Mouse (Mus musculus) retina, embryonic 14.5 days (tissue): Measurements from ENCODE around the gene Cd209g.
"Not testable (repeated sequence)": the region's sequence is repeated elsewhere in the genome, so short reads cannot be mapped to it uniquely, and the experiment has no call there.

Experiments
- DNase-seq: peaks from one replicate; pipeline ENCODE4 v3.0.0-alpha.2; 2015; ENCODE audit warnings: low spot score

Gene Cd209g

DNA sequence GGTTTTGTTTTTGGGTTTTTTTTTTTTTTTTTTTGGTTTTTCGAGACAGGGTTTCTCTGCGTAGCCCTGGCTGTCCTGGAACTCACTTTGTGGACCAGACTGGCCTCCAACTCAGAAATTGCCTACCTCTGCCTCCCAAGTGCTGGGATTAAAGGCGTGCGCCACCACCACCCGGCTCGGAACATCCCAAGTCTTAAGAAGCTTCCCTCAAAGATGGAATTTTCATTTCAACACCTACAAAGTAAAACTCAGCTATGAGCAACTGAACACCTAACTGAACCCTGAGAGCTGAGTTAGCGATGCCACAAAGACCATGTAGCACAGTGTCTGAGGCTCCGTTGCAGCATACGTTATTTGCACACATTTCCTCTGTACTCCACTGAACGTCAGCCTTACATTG is at the start of gene Cd209g:
Gene Cd209g, plus strand, starts transcription at position 301 of the 400 bp plus-strand sequence.
- no peak for DNase-seq

DNA sequence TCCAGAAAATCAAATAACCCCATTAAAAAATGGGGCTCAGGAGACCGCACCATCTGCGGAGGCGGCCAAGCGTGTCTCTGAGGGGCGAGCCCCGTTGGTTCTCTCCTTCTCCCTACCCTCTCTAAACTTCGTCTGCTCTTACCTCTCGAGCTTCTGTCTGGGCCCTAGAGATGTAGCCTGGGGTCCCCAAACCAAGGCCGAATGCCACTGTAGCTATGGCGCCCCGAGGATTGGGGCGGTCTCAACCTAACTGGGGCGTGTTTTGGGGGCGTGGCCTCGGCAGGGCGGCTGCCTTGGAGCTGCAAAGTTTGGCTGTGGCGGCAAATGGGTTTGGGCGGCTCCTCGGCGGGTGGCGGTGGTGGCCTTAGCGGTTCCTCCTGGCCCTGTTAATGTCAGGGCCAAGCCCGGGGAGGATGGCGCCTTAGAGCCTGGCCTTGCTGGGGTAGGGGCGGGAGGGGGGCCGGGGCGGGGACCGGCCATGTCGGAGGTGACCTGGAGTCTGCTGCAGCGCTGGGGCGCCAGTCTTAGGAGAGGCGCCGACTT is 46.6 kb upstream of the Cd209g start:
- DNase-seq, result not testable (repeated sequence)

DNA sequence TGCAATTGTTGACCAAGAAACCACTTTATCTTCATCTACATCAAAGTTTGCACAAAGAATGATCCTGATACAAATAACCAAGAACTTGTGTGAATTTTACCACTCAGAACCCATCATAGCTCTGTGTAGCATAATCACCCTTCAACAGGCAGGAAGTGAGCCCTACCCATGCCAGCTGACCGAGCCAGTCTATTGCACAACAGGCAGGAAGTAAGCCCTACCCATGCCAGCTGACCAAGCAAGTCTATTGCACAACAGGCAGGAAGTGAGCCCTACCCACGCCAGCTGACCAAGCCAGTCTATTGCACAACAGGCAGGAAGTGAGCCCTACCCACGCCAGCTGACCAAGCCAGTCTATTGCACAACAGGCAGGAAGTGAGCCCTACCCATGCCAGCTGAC is 45.4 kb upstream of the Cd209g start:
- DNase-seq, result not testable (repeated sequence)

DNA sequence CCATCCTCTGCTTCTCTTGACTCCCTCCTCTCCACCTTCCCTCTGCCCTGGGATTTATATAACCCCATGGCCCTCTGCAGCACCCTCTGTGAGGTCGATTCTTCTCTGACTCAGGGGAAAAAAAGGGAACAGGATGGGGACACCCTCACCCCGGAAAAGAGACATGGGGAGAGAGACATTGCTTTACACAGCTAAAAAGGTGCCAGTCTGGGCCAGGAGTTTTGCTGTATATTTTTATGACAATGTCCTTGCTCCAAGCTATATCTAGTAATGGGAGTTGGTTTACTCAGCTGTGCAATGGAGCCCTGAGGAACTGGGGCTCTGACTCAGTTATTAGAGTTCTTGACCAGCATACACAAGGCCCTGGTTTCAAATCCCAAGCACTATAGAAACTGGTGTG is 28.2 kb upstream of the Cd209g start, which contains the start of gene Cd209f:
Gene Cd209f, minus strand, starts transcription at position 101 of the 400 bp plus-strand sequence.
- not testable (repeated sequence) for DNase-seq

DNA sequence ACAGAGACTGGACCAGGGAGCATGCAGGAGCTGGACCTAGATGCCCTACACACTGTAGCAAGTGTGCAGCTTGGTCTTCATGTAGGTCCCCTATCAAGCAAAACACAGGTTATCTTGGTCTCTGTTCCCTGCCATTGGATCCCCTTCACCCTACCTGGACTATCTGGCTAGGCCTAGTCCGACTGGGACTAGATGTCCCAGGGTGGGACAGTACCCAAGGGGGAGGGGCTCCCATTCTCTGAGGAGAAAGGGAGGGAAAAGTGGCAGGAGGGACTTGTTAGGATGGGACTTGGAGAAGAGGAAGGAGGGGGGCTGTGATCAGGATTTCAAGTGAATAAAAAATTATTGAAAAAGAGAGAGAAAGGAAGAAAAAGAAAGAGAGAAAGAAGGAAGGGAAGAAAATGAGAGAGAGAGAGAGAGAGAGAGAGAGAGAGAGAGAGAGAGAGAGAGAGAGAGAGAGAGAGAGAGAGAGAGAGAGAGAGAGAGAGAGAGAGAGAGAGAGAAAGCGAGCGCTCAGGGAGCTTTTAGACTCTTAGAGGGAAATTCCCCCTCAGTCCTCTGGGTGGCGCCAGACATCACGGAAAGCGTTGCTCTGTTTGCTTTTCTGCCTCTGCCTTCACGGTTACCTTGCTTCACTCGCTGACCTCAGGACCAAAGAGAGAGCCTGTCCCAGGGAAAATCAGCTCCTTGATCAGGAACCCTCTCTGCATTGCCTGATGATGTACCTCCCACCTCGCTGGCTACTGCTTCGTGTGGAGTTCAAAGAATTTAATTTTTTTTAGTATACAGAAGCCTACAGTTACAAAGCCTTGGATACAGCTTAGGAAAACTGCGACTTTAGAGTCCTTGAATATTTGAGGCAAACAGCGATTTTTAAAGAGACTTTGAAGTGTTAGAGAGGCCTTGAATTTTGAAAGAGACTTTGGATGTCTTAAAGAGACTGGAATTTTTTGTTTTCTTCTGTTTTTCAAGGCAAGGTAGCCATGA is 6.1 kb downstream of the Cd209g start:
- peak; percentile 94 for DNase-seq

DNA sequence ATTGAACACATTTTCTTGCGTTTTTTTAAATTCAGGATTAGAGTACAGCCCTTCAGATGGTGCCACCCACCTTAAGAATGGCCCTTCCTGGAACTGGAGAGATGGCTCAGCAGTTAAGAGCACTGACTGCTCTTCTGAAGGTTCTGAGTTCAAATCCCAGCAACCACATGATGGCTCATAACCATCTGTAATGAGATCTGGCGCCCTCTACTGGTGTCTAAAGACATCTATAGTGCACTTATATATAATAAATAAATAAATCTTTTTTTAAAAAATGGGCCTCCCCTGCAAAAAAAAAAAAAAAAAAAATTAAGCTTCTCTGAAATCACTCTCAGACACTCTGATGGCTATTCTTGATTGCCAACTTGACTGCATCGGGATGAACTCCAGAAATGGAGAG is 7.8 kb downstream of the Cd209g start:
- peak; percentile 50 for DNase-seq

DNA sequence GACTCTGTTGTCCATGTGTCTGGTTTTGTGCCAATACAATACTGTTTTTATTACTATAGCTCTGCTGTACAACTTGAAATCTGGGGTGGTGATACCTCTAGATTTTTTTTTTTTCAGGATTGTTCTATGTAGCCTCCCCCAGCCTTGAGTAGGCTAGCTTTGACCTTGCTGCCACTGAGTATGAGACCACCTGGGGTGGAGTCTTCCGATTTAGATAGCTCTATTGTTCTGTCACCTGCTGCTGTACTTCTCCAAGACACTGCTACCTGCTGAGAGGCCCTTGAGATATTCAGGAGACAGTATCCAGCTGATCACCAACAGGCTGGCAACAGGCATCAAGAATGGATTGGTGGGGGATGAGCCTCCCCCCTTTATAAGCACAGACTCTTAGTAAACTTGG is 13.4 kb downstream of the Cd209g start:
- no peak for DNase-seq

DNA sequence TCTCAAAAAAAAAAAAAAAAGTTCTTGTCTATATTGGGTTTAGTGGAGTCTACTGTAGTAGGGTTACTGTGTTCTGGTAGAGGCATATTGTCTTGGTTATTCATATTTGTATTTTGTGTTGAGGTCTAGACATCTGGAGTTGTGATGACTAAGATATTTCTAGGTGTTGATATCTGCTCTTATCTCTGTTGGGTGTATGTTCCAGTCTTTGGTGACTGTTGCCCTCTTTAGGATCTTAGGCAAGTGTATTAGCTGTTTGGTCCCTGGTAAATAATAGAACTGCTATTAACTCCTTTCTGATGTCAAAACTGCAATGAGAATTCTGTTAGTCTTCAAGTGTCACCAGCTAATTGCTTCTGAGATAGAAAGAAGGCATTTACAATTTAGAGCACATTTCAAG is 21.0 kb downstream of the Cd209g start:
- no peak for DNase-seq

DNA sequence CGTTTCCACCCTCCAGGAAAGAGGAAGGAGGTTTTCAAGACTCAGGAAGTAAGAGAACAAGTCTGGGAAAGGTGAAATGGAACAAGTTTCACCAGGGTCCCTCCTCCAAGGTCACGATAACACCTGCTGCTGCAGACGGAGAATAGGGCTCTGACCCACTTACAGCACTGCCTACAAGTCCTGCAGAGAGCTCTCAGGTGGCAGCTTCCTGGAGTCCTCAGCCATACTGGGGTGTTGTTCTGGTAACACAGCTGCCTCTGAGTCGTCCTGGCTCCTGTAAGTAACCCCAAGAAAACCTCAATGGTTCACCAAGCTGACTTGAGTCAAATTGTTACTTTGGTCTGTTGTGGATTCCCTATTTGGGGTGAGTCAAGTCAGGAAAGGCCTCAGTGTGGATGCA is 28.9 kb downstream of the Cd209g start:
- no peak for DNase-seq

DNA sequence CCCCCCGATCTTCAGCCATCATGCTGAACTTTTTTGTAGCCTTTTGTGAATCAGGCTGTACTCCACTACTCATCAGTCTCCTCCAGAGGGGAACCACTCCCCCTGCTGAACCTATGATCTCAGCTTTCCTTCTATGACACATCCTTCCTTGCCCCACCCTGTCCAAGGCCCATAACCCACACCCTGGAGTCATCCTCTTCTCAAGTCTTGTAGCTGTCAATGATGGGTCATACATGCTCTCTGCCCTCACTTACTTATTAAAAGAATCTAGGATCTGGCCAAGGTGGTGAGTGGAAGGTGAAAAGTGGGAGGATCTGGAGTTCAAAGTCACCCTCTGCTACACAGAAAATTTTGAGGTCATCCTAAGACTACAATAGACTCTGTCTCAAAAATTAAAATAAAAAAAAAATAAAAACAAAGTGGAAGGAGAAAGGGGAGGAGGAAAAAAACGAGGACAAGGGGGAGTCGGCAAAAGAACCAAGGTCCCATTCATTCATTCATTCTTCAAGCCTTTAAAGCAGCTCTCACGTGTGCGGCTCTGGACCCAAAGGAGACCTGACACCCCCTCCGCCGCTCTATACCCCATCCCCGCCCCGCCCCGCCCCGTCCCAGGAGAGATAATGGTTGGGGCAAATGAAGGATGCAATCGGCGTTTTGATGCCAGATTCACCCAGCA is 31.4 kb downstream of the Cd209g start:
- DNase-seq, result no peak

DNA sequence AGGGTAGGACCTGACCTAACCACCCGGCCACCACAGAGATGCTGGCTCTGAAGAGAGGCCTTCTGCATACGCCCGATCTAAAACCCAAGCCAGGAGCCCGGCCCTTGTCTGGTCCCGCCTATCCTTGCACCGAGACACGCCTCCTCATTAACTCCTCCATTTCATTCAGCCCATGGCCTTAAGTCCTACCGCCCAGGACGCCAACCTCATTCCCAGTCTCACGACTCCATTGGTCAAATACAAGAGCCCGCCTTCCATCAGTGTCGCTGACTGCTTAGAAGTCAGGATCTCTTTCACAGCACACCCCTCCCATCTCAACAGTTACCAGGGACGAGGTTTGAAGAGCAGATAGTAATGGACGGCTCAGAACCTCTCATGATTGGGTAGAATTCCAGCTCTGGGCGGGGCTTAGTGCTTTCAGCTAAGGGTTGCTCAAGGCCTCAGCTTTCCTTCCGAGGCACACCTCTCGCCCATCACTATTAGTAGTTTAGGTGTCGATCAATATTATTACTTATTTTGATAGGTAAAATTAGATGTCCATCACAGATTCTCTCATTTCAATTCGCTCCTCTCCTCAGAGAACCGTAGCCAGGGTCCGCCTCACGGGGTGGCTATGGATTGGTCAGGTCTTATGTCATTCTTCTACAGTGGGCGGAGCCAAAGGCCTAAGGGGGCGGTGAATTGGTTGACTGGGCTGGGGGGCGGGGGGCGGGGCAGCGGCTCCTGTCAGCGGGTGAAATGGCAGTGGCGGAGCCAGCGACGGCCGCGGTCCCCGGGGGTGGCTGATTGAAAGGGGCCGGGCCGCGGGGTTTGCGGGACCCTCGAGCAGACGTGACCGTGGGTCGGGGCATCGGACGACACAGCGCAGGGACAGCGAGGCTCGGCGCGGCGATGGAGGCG is 32.2 kb downstream of the Cd209g start, which contains the start of gene Evi5l:
Gene Evi5l, plus strand, starts transcription at position 716 of the 900 bp plus-strand sequence.
- DNase-seq, result peak; percentile 100

DNA sequence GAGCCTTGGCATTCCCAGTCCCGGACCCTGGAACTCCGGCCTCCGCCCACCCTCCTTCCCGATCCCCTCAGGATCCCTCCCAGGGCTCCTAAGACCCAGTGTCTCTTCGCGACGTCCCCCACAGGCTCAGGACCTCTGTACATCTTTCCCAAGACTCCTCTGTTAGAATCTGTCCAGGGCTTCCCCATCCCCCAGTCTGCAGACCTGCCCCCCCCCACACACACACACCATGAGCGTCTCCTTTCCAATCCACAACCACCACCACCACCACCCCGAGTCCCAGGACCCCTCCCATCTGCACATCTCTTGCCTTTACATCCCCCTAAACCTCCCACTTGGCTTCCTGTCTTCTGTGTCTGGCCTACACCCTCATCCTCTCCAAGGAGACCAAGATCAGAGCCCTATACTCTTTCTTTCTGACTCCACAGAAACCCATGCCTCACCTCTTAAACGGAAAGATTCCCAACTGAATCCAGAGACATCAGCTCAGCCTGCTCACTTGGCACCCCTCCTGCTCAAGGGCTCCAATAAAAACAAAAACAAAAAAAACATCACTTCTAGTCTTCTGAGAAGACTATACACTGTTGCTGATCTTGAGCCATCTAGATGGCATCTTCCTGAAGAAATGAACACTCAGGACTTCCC is 33.1 kb downstream of the Cd209g start:
- DNase-seq, result no peak

DNA sequence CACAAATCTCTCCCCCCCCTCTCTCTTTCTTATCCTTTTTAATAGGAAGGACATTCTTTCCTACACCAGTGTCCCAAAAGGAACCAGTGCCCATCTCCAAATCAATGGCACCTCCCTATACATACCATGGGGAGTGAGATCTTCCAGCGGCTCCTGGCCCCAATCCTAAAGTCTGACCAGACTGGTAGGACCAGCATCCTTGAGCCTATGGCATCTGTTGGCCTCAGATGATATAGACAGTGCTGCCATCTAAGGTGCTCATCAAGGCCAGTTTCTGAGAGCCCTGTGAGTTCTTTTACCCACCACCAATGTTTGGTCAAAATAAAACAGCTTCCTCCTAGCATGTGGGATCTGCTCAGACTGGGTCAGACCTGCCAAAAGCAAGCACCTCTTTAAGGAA is 34.0 kb downstream of the Cd209g start:
- DNase-seq, result no peak

DNA sequence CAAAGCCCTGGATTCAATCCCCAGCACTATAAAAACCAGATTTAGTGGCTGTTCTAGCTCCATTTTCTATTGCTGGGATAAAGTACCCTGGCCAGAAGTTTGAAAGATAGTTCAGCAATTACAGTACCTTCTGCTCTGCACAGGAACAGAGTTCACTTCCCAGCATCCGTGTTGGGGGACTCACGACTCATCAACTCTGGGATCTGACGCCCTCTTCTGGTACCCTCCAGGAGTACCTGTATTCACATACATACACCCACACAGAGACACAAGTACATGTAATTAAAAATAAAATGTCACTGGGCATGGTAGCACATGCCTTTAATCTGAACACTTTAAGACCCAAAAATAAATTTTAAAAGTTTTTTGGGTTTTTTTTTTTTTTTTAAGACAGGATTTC is 38.6 kb downstream of the Cd209g start:
- DNase-seq, result no peak

DNA sequence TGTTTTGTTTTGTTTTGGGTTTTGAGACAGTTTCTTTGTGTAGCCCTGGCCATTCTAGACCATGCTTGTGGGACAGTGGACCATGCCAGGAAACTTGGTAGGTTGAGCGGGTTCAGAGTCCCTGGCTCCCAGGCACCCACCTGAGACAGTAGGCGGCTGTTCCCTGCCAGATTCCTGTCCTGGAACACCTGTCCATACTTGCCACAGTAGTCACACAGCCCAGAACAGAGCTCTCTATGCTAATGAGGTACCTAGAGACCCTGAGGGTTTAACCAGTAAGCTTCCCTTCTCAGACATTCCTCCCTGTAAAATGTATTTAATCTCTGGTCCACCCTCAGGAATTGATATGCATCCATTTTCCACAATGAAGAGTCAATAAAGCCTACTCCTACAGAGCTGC is 40.1 kb downstream of the Cd209g start:
- no peak for DNase-seq

DNA sequence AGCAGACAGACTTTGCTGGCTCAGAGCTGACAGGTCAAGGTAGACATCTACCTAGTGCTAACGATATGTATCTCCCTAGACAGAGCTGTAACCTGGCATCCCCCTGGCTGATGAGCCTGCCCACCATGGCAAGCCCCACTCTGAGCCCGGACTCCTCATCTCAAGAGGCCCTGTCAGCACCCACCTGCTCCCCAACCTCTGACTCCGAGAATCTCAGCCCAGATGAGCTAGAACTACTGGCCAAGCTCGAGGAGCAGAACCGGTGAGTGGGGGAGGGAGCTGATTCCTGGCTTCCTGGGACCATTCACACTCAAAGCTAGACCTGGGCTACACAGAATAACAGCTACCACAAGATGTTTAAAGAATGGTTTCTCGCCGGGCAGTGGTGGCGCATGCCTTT is 49.5 kb downstream of the Cd209g start:
- DNase-seq, result no peak

DNA sequence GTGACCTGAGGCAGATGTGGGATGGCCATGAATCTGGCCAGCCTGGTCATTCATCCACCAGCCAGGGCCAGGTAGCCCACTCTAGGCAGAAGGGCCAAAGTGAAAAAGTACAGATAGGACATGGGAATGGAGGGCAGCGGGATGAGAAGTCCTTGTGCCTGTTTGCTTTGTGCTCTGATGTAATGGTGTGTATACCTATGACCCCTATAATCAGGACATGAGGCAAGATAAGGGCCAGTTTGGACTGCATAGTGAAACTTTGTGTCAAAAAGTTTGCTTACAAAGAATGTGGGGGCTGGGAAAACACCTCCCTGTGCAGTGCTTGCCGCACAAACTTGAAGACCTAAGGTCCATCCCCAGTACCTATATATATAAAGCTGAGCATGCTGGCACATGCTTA is 52.3 kb downstream of the Cd209g start:
- DNase-seq, result no peak
